Mouse (Mus musculus) CH12.LX (cell line): ENCODE measurements around the gene Dctn3. TPM values are rescaled to one million over a fixed set of nuclear protein-coding genes. Genes with fewer than 3 reads are reported as not detected.
"Not testable (repeated sequence)": the region's sequence is repeated elsewhere in the genome, so short reads cannot be mapped to it uniquely, and the experiment has no call there.

Source experiments
- DNase-seq: peaks from one replicate; pipeline ENCODE4 v3.0.0-alpha.2; 2013; ENCODE audit errors: extremely low read depth
- H3K27ac ChIP-seq: 2 replicates; pipeline ENCODE4 v1.5.1; 2012; ENCODE audit warnings: low read depth, mild to moderate bottlenecking, control low read depth, moderate library complexity; ENCODE audit not compliant: insufficient read depth
- H3K27me3 ChIP-seq: replicated peaks from 2 replicates; pipeline ENCODE3; 2012; ENCODE audit warnings: inconsistent platforms
- H3K36me3 ChIP-seq, 2 experiments: replicated peaks in 1 of 2; 2 replicates each; pipeline versions ENCODE3 to v1.6.1; 2012; ENCODE audit warnings: inconsistent platforms in 1 of 2, low read length in 1 of 2, mild to moderate bottlenecking in 1 of 2, mixed read lengths in 1 of 2, moderate library complexity in 1 of 2; ENCODE audit not compliant: control insufficient read depth in 1 of 2, insufficient read depth in 1 of 2
- H3K4me1 ChIP-seq, 2 experiments: 2 replicates each; pipeline ENCODE4 v1.6.1; 2012; ENCODE audit warnings: inconsistent platforms in 1 of 2, moderate library complexity in 1 of 2; ENCODE audit not compliant: insufficient read depth in 2 of 2, control insufficient read depth in 1 of 2
- H3K4me2 ChIP-seq: 2 replicates; pipeline ENCODE4 v1.6.1; 2012; ENCODE audit warnings: low read depth, mild to moderate bottlenecking, control low read depth; ENCODE audit not compliant: poor library complexity, insufficient read depth, severe bottlenecking
- H3K4me3 ChIP-seq, 3 experiments: fragments of 150-350 bp in 1 of 3; sonication (generic) in 1 of 3; replicated peaks in 1 of 3; 2 replicates each; pipeline versions ENCODE3 to v1.5.1; 2011 to 2012; ENCODE audit warnings: low read depth in 2 of 3, low read length in 2 of 3, mild to moderate bottlenecking in 2 of 3, moderate library complexity in 2 of 3, control low read depth in 1 of 3, improper control_type of control experiment in 1 of 3, inconsistent platforms in 1 of 3, mixed read lengths in 1 of 3; ENCODE audit not compliant: poor library complexity in 1 of 3
- H3K79me2 ChIP-seq: replicated peaks from 2 replicates; pipeline ENCODE4 v1.6.1; 2012; ENCODE audit warnings: mild to moderate bottlenecking, moderate library complexity; ENCODE audit not compliant: control insufficient read depth, poor library complexity, insufficient read depth, severe bottlenecking; ENCODE audit errors: extremely low read depth
- H3K9ac ChIP-seq: 2 replicates; pipeline ENCODE4 v1.6.1; 2012; ENCODE audit warnings: low read depth, mild to moderate bottlenecking, control low read depth, moderate library complexity; ENCODE audit not compliant: insufficient read depth
- H3K9me3 ChIP-seq: replicated peaks from 2 replicates; pipeline ENCODE3; 2012; ENCODE audit warnings: low read length, inconsistent platforms, mixed read lengths
- CTCF ChIP-seq, 2 experiments: IDR thresholded peaks in 1 of 2; conservative IDR thresholded peaks in 1 of 2; 2 replicates each; pipeline ENCODE4 v1.5.1; 2011 to 2012; ENCODE audit warnings: low read depth in 2 of 2, low read length in 2 of 2, improper control_type of control experiment in 1 of 2, inconsistent platforms in 1 of 2, mild to moderate bottlenecking in 1 of 2, moderate library complexity in 1 of 2
- RAD21 ChIP-seq: IDR thresholded peaks from 2 replicates; pipeline ENCODE4 v1.6.1; 2011; ENCODE audit warnings: low read depth, mild to moderate bottlenecking, low read length, improper control_type of control experiment, moderate library complexity
- SMC3 ChIP-seq: IDR thresholded peaks from 2 replicates; pipeline ENCODE4 v1.6.1; 2011; ENCODE audit warnings: low read depth, low read length, improper control_type of control experiment
- dilution Hi-C: fragments of 300-500 bp; cut with MboI; formaldehyde crosslinking; loops from 2 replicates; pipeline ENCODE4 v1.14.3; 2020; ENCODE audit warnings: low sequenced_read_pairs; ENCODE audit not compliant: extremely low pct_unique_long_range_greater_than_20kb, extremely low pct_ligation_motif_present
- in situ Hi-C: fragments of 300-500 bp; cut with MboI; formaldehyde crosslinking; loops from 3 replicates; pipeline ENCODE4 v1.14.3; 2019; ENCODE audit warnings: low sequenced_read_pairs, low pct_ligation_motif_present, low pct_unique_long_range_greater_than_20kb, mixed read lengths
- polyA plus RNA-seq: library from polyadenylated mRNA; unstranded; fragments of >175 nt; gene quantifications from 2 replicates; pipeline ENCODE4 v1.2.1, GENCODE M21; 2012; ENCODE audit warnings: low read depth; ENCODE audit not compliant: insufficient read length
- total RNA-seq, 2 experiments: library from RNA; depleted of rRNA; stranded (reverse); fragments of 300-350 nt in 1 of 2; fragments of >200 nt in 1 of 2; gene quantifications; 2 replicates each; pipeline ENCODE4 v1.2.3; 2012 to 2014

Gene Dctn3
- total and polyA plus RNA-seq, 3 experiments, result 90.5 to 133 (median 112) TPM

DNA sequence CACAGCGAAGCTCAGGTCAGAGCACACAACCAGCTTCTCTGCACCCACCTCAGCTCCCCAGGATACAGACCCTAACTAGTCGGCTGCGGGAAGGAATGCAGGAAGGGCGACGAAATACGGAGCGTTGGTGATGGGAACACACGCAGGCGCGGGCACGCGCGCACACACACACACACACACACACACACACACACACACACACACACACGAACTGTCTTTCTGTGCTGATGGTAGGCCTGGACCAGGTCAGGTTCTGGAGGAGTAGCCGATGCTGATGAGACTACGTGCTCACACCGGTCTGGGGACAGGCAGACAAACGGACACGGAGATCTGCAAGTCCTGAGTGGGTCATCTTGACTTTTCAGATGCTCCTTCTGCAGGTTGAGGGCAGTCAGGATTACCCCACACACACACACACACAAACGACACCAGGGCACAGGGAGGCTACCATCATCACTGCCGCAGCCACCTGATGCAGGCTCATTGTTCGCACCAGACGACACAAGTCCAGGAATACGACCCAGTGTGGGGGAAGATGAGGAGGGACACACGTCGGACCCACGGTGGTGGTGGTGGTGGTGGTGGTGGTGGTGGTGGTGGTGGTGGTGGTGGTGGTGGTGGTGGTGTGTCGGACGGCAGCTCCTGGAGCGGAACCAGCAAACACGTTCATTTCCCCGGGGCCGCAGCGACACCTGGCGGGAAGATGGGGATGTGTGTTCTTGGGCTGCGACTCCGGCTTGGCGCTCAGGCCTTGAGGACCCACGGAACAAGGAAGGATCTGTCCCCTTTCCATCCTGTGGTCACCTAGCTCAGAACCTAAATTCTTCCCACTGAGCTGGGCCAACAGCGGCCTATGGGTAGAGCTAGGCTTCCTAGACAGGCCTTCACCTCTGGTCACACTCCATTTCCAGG lies 25.8 kb downstream of the Dctn3 start, which contains the start of gene Cntfr:
Cntfr (minus strand) TSS at position 160 of the 912 bp plus-strand sequence.
- H3K4me1 ChIP-seq, H3K27ac ChIP-seq, H3K4me3 ChIP-seq, dilution Hi-C loops, DNase-seq, H3K36me3 ChIP-seq, in situ Hi-C loops, H3K9ac ChIP-seq, H3K79me2 ChIP-seq, H3K4me2 ChIP-seq, H3K27me3 ChIP-seq, H3K9me3 ChIP-seq: not testable (repeated sequence)
- peak; percentile 61 for TF ChIP-seq SMC3
- peak; percentile 50 for TF ChIP-seq RAD21
- peak in 1 of 2 experiments; percentile 63; a peak in 2 of 4 replicates for TF ChIP-seq CTCF (conservative IDR thresholded peaks at IDR 0.05 in 1 of 2, IDR thresholded peaks at IDR 0.05 in 1 of 2; ENCODE audit: low read depth in 2 of 2, low read length in 2 of 2)

DNA sequence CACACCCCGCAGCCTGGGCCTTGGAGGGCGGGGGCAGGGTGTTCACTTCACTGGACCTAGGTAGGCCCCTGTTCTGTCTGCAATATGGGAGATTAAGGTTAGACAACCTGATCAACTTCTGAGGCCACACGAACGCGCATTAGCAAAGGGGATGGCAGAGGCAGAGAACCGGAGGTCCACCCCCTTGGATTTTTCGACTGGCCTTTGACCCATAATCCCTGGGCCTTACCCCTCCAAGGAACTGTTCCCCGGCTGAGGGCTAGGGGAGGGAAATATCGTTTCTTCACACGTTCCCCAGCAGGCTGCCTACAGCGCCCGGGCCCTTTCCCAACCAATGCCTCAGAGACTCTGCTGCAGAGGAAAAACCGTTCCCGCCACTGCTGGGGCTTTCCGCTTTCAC lies 26.5 kb downstream of the Dctn3 start:
- H3K4me3 ChIP-seq, in situ Hi-C loops, dilution Hi-C loops, DNase-seq, H3K79me2 ChIP-seq, H3K4me1 ChIP-seq, H3K27me3 ChIP-seq, H3K9ac ChIP-seq, H3K36me3 ChIP-seq, H3K4me2 ChIP-seq, H3K9me3 ChIP-seq, H3K27ac ChIP-seq: not testable (repeated sequence)

DNA sequence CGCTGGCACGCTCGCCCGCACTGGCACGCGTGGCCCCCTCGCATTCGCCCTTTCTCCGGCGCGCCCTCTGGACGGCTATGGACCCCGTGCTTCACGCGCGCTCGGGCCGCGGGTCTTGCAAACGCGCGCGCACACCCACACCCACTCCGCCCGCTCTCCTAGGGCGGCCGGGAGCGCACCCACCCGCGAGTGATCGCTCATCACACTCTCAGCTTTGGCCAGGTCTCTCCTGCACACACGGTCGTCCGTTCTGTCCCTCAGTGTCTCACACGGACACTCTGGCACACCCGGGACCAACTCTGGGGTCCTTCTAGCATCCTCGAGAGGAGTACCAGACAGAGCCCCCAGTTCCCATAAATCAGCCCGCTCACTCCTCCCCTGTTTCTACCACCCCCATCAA lies 27.2 kb downstream of the Dctn3 start:
- dilution Hi-C loops, H3K27me3 ChIP-seq, H3K9me3 ChIP-seq, H3K4me1 ChIP-seq, DNase-seq, H3K4me2 ChIP-seq, H3K4me3 ChIP-seq, H3K27ac ChIP-seq, H3K9ac ChIP-seq, in situ Hi-C loops, H3K79me2 ChIP-seq, H3K36me3 ChIP-seq: not testable (repeated sequence)

DNA sequence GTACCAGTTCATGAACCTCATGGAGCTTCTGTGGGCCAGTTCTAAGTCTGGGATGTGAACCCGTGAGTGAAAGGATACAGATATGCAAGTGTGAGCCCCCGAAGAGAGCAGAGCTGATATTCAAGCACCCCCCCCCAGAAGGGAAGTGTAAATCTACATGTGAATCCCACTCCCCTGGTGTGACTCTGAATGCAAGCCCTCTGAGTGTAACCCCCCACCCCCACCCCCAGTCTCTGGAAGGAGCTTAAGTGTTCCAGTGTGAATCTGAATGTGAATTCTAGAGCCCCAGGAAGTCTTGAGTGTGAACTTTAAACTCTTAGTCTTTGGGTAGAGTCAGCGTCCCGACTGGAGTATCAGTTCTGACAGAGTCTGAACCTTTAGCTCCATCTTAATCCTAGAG lies 29.5 kb downstream of the Dctn3 start:
- H3K4me3 ChIP-seq, H3K36me3 ChIP-seq, H3K9me3 ChIP-seq, H3K27me3 ChIP-seq, DNase-seq, H3K79me2 ChIP-seq, in situ Hi-C loops, H3K4me2 ChIP-seq, dilution Hi-C loops, H3K27ac ChIP-seq, H3K9ac ChIP-seq, H3K4me1 ChIP-seq: not testable (repeated sequence)

DNA sequence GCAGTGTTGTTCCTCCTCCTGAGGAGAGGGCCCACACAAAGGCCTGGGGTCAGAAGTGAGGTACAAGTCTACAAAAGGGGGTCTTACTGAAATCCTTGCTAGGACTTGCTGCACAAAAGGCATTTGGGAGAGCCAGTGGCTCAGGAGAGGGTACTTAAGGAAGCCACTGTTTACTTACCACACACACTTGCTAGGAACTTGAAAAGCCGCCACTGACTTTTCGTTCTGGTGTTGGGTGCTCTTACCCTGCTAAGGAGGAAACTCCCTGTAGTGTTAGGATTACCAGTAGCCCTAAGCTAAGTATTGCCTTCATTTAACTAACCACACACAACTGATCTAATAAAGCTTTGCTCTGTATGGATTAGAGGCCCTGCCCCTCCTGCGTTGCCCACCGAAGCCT lies 33.0 kb downstream of the Dctn3 start:
- DNase-seq, H3K4me1 ChIP-seq, dilution Hi-C loops, H3K27ac ChIP-seq, H3K79me2 ChIP-seq, H3K4me2 ChIP-seq, in situ Hi-C loops, H3K9me3 ChIP-seq, H3K4me3 ChIP-seq, H3K9ac ChIP-seq, H3K27me3 ChIP-seq, H3K36me3 ChIP-seq: not testable (repeated sequence)

DNA sequence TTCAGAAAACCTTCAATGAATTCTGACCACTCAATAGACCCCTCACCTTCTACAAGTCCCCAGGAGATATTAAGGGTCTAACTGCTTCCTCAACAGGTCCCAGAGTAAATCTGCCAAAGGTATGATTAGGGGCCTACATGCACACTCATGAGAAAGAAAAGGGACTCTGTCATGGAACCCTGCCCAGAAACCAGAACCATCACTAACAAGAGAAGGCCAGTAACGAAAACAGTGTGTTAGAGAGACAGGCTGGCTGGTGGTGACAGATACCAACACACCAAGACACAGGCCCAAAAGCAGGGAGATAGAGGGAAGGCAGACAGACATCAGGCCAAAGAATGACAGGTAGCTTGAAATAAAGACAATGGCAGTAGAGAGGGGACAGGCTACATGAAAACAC lies 34.4 kb downstream of the Dctn3 start:
- H3K79me2 ChIP-seq, DNase-seq, H3K9me3 ChIP-seq, H3K9ac ChIP-seq, H3K4me3 ChIP-seq, dilution Hi-C loops, in situ Hi-C loops, H3K27ac ChIP-seq, H3K27me3 ChIP-seq, H3K36me3 ChIP-seq, H3K4me1 ChIP-seq, H3K4me2 ChIP-seq: not testable (repeated sequence)
